Mouse (Mus musculus) MEL-GATA-1-ER (cell line): ENCODE measurements around the gene Tspan2.

Source experiments
- DNase-seq: peaks from one replicate; pipeline ENCODE4 v3.0.0-alpha.2; 2012; ENCODE audit warnings: low read depth; ENCODE audit errors: extremely low read depth

The Tspan2 gene

DNA sequence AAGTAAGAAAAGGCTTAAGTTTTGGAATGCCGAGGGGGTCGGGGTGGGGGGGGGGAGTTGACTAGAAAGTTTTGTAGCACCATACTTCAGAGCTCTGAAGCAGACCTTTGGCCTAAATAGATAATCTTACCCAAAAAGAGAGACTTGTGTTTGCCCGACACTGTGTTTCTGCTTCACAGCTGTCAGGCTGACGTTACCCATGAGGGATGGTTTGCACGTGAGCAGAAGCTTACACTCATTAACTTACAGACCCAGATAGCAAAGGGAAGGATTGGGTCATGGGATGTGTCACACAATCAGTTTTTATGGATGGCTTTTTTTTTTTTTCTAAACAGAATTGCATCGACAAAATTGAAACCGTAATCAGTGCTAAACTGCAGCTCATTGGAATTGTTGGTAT lies 30.5 kb downstream of the Tspan2 start:
- DNase-seq, result no peak

DNA sequence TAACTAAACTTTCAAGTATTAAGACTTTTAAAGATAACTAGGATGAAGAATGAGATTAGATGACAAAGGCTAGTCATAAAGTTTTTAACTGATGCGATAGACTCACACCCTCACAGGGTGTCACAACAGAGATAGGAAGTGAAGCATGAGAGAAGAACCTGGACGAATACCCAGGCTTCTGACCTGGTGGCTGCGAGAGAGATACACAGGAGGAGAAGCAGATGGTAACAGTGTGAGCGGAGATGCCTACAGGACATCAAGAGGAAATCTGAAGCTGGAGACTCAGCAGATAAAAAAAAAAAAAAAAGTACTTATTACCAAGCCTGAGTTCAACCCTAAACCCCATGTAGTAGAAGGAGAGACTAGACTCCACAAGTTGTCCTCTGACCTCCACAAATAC lies 38.7 kb downstream of the Tspan2 start:
- no peak for DNase-seq

DNA sequence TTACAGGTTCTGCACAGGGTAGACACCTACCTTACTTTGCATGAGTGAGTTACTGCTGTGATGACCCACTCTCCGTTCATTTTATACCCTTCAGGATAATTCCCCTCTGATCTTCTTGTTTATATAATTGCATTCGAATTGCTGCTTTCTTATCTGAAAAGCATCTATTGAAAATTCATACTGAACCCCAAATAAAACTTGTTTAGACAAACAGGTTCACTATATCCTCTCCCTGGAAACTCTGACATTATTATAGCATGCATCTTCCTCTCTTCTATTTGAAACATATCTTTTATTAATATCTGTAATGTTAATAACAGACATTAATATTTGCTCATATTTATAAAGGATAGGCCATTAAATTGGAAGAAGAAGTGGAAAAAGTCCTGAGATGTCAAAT lies 48.3 kb downstream of the Tspan2 start, which contains the start of gene Tshb:
Tshb (minus strand) TSS at position 101 of the 400 bp plus-strand sequence.
- no peak for DNase-seq

DNA sequence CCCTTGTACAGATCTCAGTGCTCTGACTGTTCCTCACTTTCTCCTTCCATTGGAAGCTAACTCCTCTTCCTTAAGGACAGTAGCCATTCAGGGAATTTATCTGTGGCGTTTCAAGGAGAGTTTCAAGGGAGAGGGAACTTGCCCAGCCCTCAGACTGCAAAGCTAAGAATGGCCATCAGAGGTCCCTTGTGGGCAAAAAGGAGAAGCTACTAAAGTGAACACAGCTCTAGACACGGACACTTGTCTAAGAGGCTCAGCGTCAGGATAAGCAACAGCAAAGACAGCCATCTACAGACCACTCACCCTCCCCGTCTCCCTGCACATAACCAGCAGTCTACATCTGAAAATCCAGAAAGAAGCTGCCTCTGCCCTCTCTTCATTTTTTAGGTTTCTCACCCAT lies 53.0 kb downstream of the Tspan2 start:
- DNase-seq, result peak; percentile 17

DNA sequence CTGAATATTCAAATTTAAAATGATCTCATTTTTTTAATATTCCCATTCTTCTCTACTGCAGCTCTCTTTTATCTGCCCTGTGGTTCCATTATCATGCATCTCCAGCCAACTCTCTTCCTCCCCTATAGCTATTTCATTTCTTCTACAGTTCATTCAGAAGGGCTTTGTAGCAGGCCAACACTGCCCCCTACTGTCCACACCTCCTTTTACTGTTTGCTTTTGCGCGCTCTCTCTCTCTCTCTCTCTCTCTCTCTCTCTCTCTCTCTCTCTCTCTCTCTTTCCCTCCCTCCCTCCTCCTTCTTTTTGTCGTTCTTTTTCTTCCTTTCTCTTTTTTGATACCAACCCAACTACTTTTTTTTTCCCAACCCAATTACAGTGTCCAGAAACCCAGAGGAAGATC lies 69.6 kb downstream of the Tspan2 start:
- peak; percentile 87 for DNase-seq

DNA sequence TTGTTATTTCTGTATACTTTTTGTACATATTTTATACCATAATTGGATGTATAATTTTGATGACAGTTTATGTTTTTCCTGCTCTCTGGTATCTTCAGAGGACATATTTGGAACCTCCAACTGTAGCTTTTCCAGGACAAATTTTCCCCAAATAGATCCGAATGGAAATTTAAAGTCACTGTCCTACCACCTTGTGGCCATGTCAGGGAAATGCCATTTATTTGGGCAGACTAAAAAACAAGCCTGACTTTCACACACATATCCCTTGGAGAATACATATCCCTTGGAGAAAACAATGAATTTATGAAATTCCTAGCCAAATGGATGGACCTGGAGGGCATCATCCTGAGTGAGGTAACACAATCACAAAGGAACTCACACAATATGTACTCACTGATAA lies 108.1 kb downstream of the Tspan2 start:
- DNase-seq, result no peak

DNA sequence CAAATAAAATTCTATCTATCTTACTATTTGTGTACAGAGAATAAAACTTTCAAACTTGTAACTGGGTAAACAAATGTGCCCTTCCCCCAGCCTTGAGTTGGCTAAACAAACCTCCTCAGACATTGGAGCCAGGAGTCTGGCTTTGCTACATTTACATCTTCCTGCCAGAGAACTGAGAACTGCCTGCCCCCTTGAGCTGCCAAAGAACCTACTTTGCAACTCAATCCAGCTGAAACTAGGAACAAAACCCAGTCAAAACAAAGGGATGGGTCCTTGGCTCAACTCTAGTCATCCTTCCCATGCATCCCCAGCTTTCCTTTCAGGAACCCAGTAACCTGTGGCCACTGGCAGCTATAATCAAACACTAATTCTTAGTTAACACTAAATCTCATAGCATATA lies 114.3 kb downstream of the Tspan2 start:
- no peak for DNase-seq
